Mouse (Mus musculus) olfactory bulb, adult 2 months (tissue): ENCODE data around the gene Chrna1.

Experiments
- CTCF ChIP-seq: fragments of 200-500 bp; IDR thresholded peaks from 2 replicates; pipeline ENCODE4 v1.5.1; 2012; ENCODE audit warnings: low read depth, mild to moderate bottlenecking, low read length, moderate library complexity; ENCODE audit not compliant: insufficient read depth
- POLR2A ChIP-seq: fragments of 200-500 bp; IDR thresholded peaks from 2 replicates; pipeline ENCODE4 v1.6.1; 2012; ENCODE audit warnings: mild to moderate bottlenecking, low read depth, low read length, moderate library complexity; ENCODE audit not compliant: insufficient read depth

- no peak for TF ChIP-seq POLR2A
- no peak for TF ChIP-seq CTCF
Measured at GRCm38 (mm10) chr2:73574418-73574817, 5.7 kb downstream of the Chrna1 start.
